ENCODE assay signal across 8 mouse cellular contexts in genomic region chr2:38368746-38369330, GRCm38 (mm10). TPM values are rescaled to one million over a fixed set of nuclear protein-coding genes. Genes with fewer than 3 reads are reported as not detected.
DNase-seq lines count a peak whose midpoint lies in the region; ATAC-seq and TF ChIP-seq lines count a peak whose summit lies in the region.

No protein-coding gene starts in this region.

- H3K9ac ChIP-seq in heart, embryonic 13.5 days, result no peak overlapping the region
- H3K9ac ChIP-seq in kidney, postnatal 0 days (ENCODE audit: low read depth, low read length), result no peak overlapping the region
- no peak overlapping the region for H3K9ac ChIP-seq in stomach, embryonic 15.5 days

- TF ChIP-seq CTCF in kidney, postnatal 0 days (IDR thresholded peaks at IDR 0.05; ENCODE audit: low read depth), result no peak

- H3K9me3 ChIP-seq in heart, embryonic 13.5 days, result no peaks in the 10 kb centered on the region
- no peaks in the 10 kb centered on the region for H3K9me3 ChIP-seq in kidney, postnatal 0 days (replicated peaks; ENCODE audit: low read length)
- H3K9me3 ChIP-seq in stomach, embryonic 15.5 days, result no peaks in the 10 kb centered on the region

- H3K27ac ChIP-seq in heart, embryonic 13.5 days (replicated peaks), result no peak overlapping the region
- no peak overlapping the region for H3K27ac ChIP-seq in kidney, postnatal 0 days
- no peak overlapping the region for H3K27ac ChIP-seq in stomach, embryonic 15.5 days

- ATAC-seq in heart, embryonic 13.5 days (ENCODE audit: extremely low read depth, insufficient number of reproducible peaks, low FRiP score, low TSS enrichment), result peak; percentile 21; the same call in 1 of the 2 replicates
- ATAC-seq in kidney, postnatal 0 days (replicated peaks; ENCODE audit: low FRiP score, low read depth), result 0 out of 2 replicates have a peak, but pooled peaks have one; percentile 63
- ATAC-seq in stomach, embryonic 15.5 days (ENCODE audit: insufficient read depth, low FRiP score, low read depth), result peak; percentile 82

- WGBS in heart, embryonic 13.5 days, result 5% methylated on average over 31 of the region's 31 CpGs
- WGBS in kidney, postnatal 0 days, result 5% methylated on average over 31 of the region's 31 CpGs
- WGBS in stomach, embryonic 15.5 days, result 6% methylated on average over 31 of the region's 31 CpGs

- peaks cover 9% of the 10 kb centered on the region for H3K4me1 ChIP-seq in heart, embryonic 13.5 days
- H3K4me1 ChIP-seq in kidney, postnatal 0 days (replicated peaks; ENCODE audit: insufficient read depth, low read length), result peaks cover 4% of the 10 kb centered on the region
- H3K4me1 ChIP-seq in stomach, embryonic 15.5 days, result no peaks in the 10 kb centered on the region

- peak; percentile 42 for DNase-seq in gastrocnemius, postnatal 10 days
- DNase-seq in gastrocnemius, postnatal 25 days, result no peak
- peak; percentile 61 for DNase-seq in brain, adult 2 months (ENCODE audit: low read depth, low spot score)
- DNase-seq in kidney, postnatal 0 days (ENCODE audit: low spot score), result peak; percentile 69
- DNase-seq in lung, postnatal 14 days, result peak; percentile 58
- DNase-seq in left cerebral cortex, adult 9 months (ENCODE audit: low spot score in 2 of 2), result no peak

- peak overlapping the region; percentile 70 for H3K4me2 ChIP-seq in heart, embryonic 13.5 days
- H3K4me2 ChIP-seq in kidney, postnatal 0 days (ENCODE audit: low read length), result peak overlapping the region; percentile 46
- H3K4me2 ChIP-seq in stomach, embryonic 15.5 days, result peak overlapping the region; percentile 47

- peaks cover 96% of the 10 kb centered on the region for H3K27me3 ChIP-seq in heart, embryonic 13.5 days (replicated peaks)
- peaks cover 58% of the 10 kb centered on the region for H3K27me3 ChIP-seq in kidney, postnatal 0 days (ENCODE audit: insufficient read depth, low read length)
- peaks cover 62% of the 10 kb centered on the region for H3K27me3 ChIP-seq in stomach, embryonic 15.5 days (replicated peaks)

- peak overlapping the region; percentile 44 for H3K4me3 ChIP-seq in heart, embryonic 13.5 days
- peak overlapping the region; percentile 10; the same call in 1 of the 2 replicates for H3K4me3 ChIP-seq in kidney, postnatal 0 days (replicated peaks; ENCODE audit: low read depth, low read length)
- peak overlapping the region; percentile 24 for H3K4me3 ChIP-seq in stomach, embryonic 15.5 days (replicated peaks)

- no peaks in the 10 kb centered on the region for H3K36me3 ChIP-seq in heart, embryonic 13.5 days
- H3K36me3 ChIP-seq in kidney, postnatal 0 days (ENCODE audit: insufficient read depth, low read length), result no peaks in the 10 kb centered on the region
- no peaks in the 10 kb centered on the region for H3K36me3 ChIP-seq in stomach, embryonic 15.5 days

RNA-seq across cellular contexts. Expression of gene Lhx2, which starts 29.8 kb away (rescaled TPM):
- 1 to 10 TPM in 1 of 2 experiments, under 1 TPM in 1; 0.59 to 1.2 TPM for total RNA-seq in gastrocnemius, postnatal 10 days (2021)
- under 1 TPM; 0.13 to 0.38 TPM for total RNA-seq in gastrocnemius, postnatal 25 days (2021)
- 0.40 and 0.62 TPM in 2 replicates for polyA plus RNA-seq in heart, embryonic 13.5 days (2015; fragmentation: Nextera tagmentation; extraction: Ambion mirVana)
- polyA plus RNA-seq in kidney, postnatal 0 days (2015; fragmentation: Nextera tagmentation; extraction: Ambion mirVana), result 0.07 TPM in 1 of 2 replicates, not detected in the other
- 0.15 and 0.41 TPM in 2 replicates for polyA plus RNA-seq in stomach, embryonic 15.5 days (2015; fragmentation: Nextera tagmentation; extraction: Ambion mirVana)

Comparison
In these comparisons a context has a peak if more than half of its experiments do, and no peak if none do; other contexts are left out.
1. DNase-seq: peak in gastrocnemius, postnatal 10 days (single experiment), brain, adult 2 months (single experiment), kidney, postnatal 0 days (single experiment) and lung, postnatal 14 days (single experiment); none in gastrocnemius, postnatal 25 days (single experiment) and left cerebral cortex, adult 9 months (0 of 2).
2. ATAC-seq: peak in every context shown above with its lines; median percentile 82 in stomach, embryonic 15.5 days; 63 in kidney, postnatal 0 days; 21 in heart, embryonic 13.5 days.
3. Peak in every context shown above with its lines, with median percentiles within 50 percentile points of each other: H3K4me2 ChIP-seq and H3K4me3 ChIP-seq.